Mouse (Mus musculus): ENCODE data around the gene Gmds.

DNA sequence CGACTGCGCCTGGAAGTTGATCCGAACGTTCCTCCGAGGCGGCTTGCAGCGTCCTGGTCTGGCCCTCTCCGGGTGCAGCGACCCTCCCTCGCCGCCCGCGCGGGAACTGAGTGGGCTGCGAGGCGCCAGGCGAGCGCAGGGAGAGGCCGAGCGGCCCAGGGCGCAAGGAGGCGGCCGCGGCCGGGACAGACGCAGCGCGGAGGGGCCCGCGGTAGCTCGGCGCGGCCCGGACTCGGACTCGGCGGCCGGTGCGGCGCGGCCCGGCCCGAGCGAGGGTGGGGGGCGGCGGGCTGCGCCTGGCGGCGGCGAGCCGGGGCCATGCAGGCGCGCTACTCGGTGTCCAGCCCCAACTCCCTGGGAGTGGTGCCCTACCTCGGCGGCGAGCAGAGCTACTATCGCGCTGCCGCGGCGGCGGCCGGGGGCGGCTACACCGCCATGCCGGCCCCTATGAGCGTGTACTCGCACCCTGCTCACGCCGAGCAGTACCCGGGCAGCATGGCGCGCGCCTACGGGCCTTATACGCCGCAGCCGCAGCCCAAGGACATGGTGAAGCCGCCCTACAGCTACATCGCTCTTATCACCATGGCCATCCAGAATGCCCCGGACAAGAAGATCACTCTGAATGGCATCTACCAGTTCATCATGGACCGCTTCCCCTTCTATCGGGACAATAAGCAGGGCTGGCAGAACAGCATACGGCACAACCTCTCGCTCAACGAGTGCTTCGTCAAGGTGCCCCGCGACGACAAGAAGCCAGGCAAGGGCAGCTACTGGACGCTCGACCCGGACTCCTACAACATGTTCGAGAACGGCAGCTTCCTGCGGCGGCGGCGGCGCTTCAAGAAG is 531.4 kb downstream of the Gmds start:
- TF ChIP-seq CTCF (IDR thresholded peaks at IDR 0.05; ENCODE audit: extremely low read depth, insufficient read depth, low read length) (no peak), POLR2A (IDR thresholded peaks at IDR 0.05; ENCODE audit: extremely low read depth, insufficient read depth, low read length) (no peak)
